Mouse (Mus musculus) ES-E14 (cell line): ENCODE measurements around the gene Jak2. TPM values are rescaled to one million over a fixed set of nuclear protein-coding genes. Genes with fewer than 3 reads are reported as not detected.

Experiments used
- DNase-seq: peaks from one replicate; pipeline ENCODE4 v3.0.0-alpha.2; 2013; ENCODE audit warnings: low read depth, low spot score
- H3K27ac ChIP-seq: 2 replicates; pipeline ENCODE4 v1.5.1; 2012; ENCODE audit warnings: low read depth, mild to moderate bottlenecking, low read length, moderate library complexity, mixed read lengths; ENCODE audit not compliant: poor library complexity, insufficient read depth, severe bottlenecking
- H3K36me3 ChIP-seq: 2 replicates; pipeline ENCODE4 v1.6.1; 2012; ENCODE audit warnings: mild to moderate bottlenecking, low read length, moderate library complexity, mixed read lengths; ENCODE audit not compliant: control insufficient read depth, poor library complexity, insufficient read depth, severe bottlenecking
- H3K4me1 ChIP-seq, 2 experiments: fragments of 150-350 bp in 1 of 2; sonication (generic) in 1 of 2; 2 replicates each; pipeline ENCODE4 v1.6.1; 2012; ENCODE audit warnings: low read length in 2 of 2, mild to moderate bottlenecking in 1 of 2, mixed read lengths in 1 of 2; ENCODE audit not compliant: control insufficient read depth in 2 of 2, insufficient read depth in 2 of 2, poor library complexity in 1 of 2
- H3K4me3 ChIP-seq, 2 experiments: fragments of 150-350 bp in 1 of 2; sonication (generic) in 1 of 2; 2 replicates each; pipeline ENCODE4 v1.5.1; 2012; ENCODE audit warnings: low read length in 2 of 2, low read depth in 1 of 2, mild to moderate bottlenecking in 1 of 2, mixed read lengths in 1 of 2; ENCODE audit not compliant: insufficient read depth in 1 of 2, poor library complexity in 1 of 2, severe bottlenecking in 1 of 2
- H3K9ac ChIP-seq: 2 replicates; pipeline ENCODE4 v1.6.1; 2012; ENCODE audit warnings: low read depth, mild to moderate bottlenecking, low read length, mixed read lengths; ENCODE audit not compliant: poor library complexity, insufficient read depth, severe bottlenecking
- H3K9me3 ChIP-seq: fragments of 150-350 bp; sonication (generic); 2 replicates; pipeline ENCODE4 v1.6.1; 2012; ENCODE audit warnings: low read depth, mild to moderate bottlenecking, low read length; ENCODE audit not compliant: control insufficient read depth, insufficient read depth
- CHD2 ChIP-seq: IDR thresholded peaks from 2 replicates; pipeline ENCODE4 v1.6.1; 2014; ENCODE audit warnings: mild to moderate bottlenecking, low read depth, low read length, inconsistent platforms
- HCFC1 ChIP-seq: IDR thresholded peaks from 2 replicates; pipeline ENCODE4 v1.6.1; 2012; ENCODE audit warnings: low read length, inconsistent platforms, borderline replicate concordance; ENCODE audit not compliant: insufficient read depth
- MAFK ChIP-seq: IDR thresholded peaks from 2 replicates; pipeline ENCODE4 v1.6.1; 2014; ENCODE audit warnings: mild to moderate bottlenecking, low read depth, low read length, inconsistent platforms; ENCODE audit not compliant: insufficient read depth
- ZC3H11A ChIP-seq: IDR thresholded peaks from 2 replicates; pipeline ENCODE4 v1.6.1; 2012; ENCODE audit warnings: low read depth, mild to moderate bottlenecking, inconsistent platforms, low read length, borderline replicate concordance
- ZNF384 ChIP-seq: IDR thresholded peaks from 2 replicates; pipeline ENCODE4 v1.6.1; 2012; ENCODE audit warnings: low read depth, low read length, inconsistent platforms
- in situ Hi-C, 2 experiments: fragments of 600-800 bp; cut with MboI; formaldehyde crosslinking; loops; one replicate each; pipeline ENCODE4 v1.15.1; 2025; ENCODE audit warnings: low sequenced_read_pairs in 2 of 2, inconsistent platforms in 1 of 2; ENCODE audit not compliant: unreplicated experiment in 2 of 2
- total RNA-seq: library from RNA; depleted of rRNA; stranded (reverse); fragments of 300-350 nt; gene quantifications from 2 replicates; pipeline ENCODE4 v1.2.3, GENCODE M21; 2012

Gene Jak2
- total RNA-seq, 1 experiment, result 12.2 TPM

DNA sequence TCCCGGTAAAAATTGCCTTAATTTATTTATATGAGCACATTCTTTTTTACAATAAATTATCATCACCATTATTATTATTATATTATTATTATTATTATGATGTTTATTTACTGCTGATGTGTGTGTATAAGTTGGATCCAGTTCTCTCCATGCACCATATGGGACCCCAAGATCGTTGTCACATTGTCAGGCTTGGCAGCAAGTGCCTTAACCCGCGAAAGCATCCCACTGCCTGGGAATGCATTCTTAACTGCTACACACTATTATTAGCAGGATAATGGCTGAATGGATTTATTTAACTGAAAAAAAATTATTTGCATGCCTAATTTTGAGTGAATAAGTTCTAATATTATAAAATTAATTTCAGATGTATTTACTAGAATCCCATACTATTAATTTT, 74.8 kb downstream of the Jak2 start:
- Histone ChIP-seq H3K27ac (no peak overlapping the region), H3K4me1 (peaks cover 2 to 4% of the 10 kb centered on the region in 2 experiments; a peak in 1 of 4 replicates), H3K4me3 (no peak overlapping the region), H3K9me3 (no peaks in the 10 kb centered on the region), H3K9ac (no peak overlapping the region), H3K36me3 (no peaks in the 10 kb centered on the region)
- in situ Hi-C loops, result no loop called here
- DNase-seq, result no peak
- TF ChIP-seq CHD2, result no peak
- no peak for TF ChIP-seq ZC3H11A
- TF ChIP-seq MAFK, result no peak
- no peak for TF ChIP-seq HCFC1
- no peak for TF ChIP-seq ZNF384

- TF ChIP-seq CHD2 (no peak), ZC3H11A (no peak), MAFK (no peak), HCFC1 (no peak), ZNF384 (no peak)
- H3K4me1 ChIP-seq, result peaks cover 2 to 4% of the 10 kb centered on the region in 2 experiments; a peak in 1 of 4 replicates
- no peak for DNase-seq
- no peaks in the 10 kb centered on the region for H3K36me3 ChIP-seq
- H3K27ac ChIP-seq, result no peak overlapping the region
- H3K9ac ChIP-seq, result no peak overlapping the region
- in situ Hi-C loops, result no loop called here
- no peak overlapping the region for H3K4me3 ChIP-seq
- no peaks in the 10 kb centered on the region for H3K9me3 ChIP-seq
These were observed 75.4 kb downstream of the Jak2 start for GRCm38 (mm10) chr19:29326822-29327552.

DNA sequence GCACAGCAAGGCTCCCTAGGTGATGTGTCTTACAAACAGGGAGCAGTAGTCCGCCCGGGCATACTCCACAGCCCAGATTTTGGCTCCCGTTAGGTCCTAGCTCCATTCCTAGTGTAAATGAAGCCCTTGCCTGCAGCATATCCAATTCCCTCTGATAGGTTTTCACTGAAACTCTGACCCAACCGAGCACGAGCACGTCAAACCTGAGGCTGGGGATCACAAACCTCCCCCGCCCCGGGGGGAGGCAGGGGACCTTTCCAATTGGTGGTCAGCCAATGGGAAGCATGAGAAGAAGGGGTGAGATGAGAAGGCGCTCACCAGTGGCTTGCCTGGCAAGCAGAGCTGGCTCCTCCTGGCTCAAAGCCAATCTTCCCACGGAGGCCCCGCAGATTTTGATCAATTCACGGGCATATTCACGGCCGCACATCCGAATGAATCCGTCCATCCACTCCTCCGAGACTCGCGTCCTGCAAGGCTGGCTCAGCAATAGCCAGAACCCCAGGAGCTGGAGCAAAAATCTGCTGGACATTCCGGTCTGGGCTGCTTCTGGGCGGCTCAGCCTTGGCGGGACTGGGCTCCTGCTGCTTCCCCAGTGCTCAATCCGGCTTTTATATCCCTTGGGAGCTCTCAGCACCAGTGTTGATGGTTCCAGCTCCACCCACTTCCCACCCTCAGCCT, 82.6 kb downstream of the Jak2 start, which contains the start of gene Rln1:
Gene Rln1 (minus strand): TSS at position 603 of the 678 bp plus-strand sequence.
- no peak for TF ChIP-seq CHD2
- no peak for TF ChIP-seq ZC3H11A
- no peak for TF ChIP-seq MAFK
- no peak for TF ChIP-seq HCFC1
- no peak for TF ChIP-seq ZNF384
- Histone ChIP-seq H3K36me3 (no peaks in the 10 kb centered on the region), H3K4me1 (peaks cover 0 to 2% of the 10 kb centered on the region in 2 experiments; a peak in 1 of 4 replicates), H3K9ac (peak within 1 kb of the TSS; percentile 49), H3K4me3 (peak within 1 kb of the TSS; percentile 44 to 84; a peak in 3 of 4 replicates), H3K27ac (no peak within 1 kb of the TSS), H3K9me3 (no peaks in the 10 kb centered on the region)
- peak; percentile 56 for DNase-seq
- in situ Hi-C loops, result no loop called here

GRCm38 (mm10) chr19:29336624-29337023, 85.0 kb downstream of the Jak2 start:
- Histone ChIP-seq H3K9me3 (no peaks in the 10 kb centered on the region), H3K4me1 (peaks cover 0 to 2% of the 10 kb centered on the region in 2 experiments; a peak in 1 of 4 replicates), H3K9ac (no peak overlapping the region), H3K4me3 (no peak overlapping the region), H3K36me3 (no peaks in the 10 kb centered on the region), H3K27ac (no peak overlapping the region)
- no peak for DNase-seq
- in situ Hi-C loops, result no loop called here
- TF ChIP-seq ZC3H11A, result no peak
